Mouse (Mus musculus): ENCODE measurements around the gene Birc7. TPM values are rescaled to one million over a fixed set of nuclear protein-coding genes. Genes with fewer than 3 reads are reported as not detected.

The Birc7 gene
- total RNA-seq, 2 experiments from 2014 or later, result not detected

DNA sequence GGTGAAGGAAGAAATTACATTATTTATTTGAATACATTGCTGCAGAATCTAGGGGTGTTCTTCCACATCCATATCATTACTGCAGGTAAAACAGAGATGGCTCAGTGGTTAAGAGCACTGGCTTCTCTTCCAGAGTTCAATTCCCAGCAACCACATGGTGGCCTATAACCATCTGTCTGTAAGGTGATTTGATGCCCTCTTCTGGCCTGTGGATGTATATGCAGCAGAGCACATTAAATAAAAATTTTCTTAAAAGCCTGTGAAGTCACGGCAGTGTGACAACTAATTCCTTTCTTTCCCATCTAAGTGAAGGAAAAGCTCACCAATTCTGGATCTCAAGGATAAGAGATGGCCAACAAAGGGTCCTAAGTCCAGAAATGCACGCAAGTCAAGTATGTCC is 26.7 kb upstream of the Birc7 start:
- no peak for ATAC-seq (replicated peaks; ENCODE audit: low FRiP score, poor library complexity, severe bottlenecking)

DNA sequence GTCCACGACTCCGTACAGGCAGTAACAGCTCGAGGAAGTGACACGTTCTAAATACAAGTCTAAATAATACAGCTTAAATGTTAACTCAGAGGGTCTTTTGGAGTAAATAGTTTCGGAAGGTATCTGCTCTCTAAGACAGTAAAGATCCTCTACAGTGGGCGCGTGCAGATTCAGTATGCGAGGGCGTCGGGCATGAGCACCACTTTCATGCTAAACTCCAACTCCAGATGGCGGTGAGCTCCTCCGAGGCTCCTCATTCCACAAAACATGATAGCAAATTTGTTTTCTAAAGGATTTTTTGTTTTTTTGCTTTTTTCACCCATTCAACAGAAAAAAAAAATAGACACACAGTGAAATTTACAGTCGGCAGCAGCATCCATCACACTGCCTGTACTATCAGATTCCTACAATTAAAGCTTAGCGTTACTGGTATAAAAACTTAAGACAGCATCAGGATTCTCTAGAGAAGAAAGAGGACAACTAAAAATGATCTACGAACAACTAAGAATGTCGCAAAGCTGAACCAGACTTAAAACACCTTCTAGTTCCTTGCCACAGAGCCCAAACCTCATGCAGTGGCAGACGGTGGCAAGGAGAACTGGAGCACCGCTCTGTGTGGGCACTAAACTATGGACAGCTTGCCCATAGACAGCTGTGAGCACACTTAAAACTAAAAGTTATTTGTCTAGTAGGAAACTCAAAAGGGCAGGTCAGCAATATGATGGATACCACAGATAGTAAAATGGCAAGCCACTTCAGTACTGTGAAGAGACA is 24.2 kb upstream of the Birc7 start:
- no peak for ATAC-seq (replicated peaks; ENCODE audit: low FRiP score, poor library complexity, severe bottlenecking)

DNA sequence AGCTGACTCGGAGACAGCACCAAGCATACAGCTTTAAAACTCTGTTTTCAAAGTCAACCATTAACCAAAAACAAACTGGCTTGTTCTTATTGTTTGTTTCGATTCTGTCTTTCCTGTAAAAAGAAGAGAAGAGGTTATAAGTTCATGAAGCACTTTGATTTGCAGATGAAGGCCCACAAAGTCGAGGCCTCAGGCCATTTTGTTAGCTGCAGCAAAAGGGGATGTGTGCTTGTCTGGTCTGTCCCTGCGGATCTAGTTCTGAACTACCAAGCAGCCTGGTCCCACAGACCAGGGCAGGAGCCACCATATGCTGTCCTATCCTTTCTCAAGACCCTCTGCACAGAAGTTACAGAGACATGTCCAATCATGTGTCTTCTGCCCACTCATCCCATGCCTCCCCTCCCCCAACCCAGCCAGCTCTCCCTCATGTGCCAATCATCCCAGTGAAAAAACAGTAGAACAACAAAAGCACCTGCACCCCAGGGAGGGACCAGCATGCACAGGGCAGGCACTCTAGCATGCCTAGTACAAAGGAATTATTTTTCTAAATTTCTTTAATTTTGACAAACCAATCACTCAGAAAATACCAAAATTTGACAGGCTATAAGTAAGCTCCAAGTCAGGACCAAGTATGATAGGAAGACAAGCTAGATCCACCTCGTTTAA is 23.1 kb upstream of the Birc7 start:
- no peak for ATAC-seq (replicated peaks; ENCODE audit: low FRiP score, poor library complexity, severe bottlenecking)

GRCm38 (mm10) chr2:180910928-180911327 is 17.9 kb upstream of the Birc7 start:
- ATAC-seq (replicated peaks; ENCODE audit: low FRiP score, poor library complexity, severe bottlenecking), result no peak

GRCm38 (mm10) chr2:180915886-180916433 is 12.9 kb upstream of the Birc7 start:
- ATAC-seq (replicated peaks; ENCODE audit: low FRiP score, poor library complexity, severe bottlenecking), result no peak

GRCm38 (mm10) chr2:180919913-180920809 is 8.7 kb upstream of the Birc7 start:
- ATAC-seq (replicated peaks; ENCODE audit: low FRiP score, poor library complexity, severe bottlenecking), result peak; percentile 49

DNA sequence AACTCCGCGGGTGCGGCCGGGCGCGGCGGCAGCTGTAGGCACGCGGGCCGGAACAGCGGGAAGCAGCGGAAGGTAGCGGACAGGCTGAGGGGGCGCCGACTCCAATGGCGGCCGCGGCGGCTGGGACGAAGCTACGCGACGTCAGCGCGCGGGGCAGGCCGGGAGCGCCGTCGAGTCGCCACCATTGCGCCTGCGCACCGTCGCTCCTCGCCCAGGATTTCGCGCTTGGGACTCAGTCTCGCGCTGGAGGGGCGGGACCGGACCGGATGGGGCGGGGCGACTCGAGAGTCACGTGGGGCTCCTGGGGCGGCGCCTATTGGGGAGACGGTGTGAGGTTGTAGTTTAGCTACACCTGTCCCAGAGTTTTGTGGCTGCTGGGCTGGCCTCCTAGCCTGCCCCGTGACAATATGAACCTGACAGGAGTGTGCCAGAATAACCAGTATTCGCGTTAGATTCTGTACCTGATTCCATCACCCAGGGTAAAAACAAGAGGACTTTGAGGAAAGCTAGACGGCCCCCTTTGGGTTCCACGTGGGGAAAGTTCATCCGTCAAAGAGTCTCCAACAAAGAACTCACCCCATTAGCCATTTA is 7.9 kb upstream of the Birc7 start, which contains the start of gene Ythdf1:
TSS of gene Ythdf1 (minus strand) at position 140 of the 591 bp plus-strand sequence.
- ATAC-seq (replicated peaks; ENCODE audit: low FRiP score, poor library complexity, severe bottlenecking), result peak; percentile 91

DNA sequence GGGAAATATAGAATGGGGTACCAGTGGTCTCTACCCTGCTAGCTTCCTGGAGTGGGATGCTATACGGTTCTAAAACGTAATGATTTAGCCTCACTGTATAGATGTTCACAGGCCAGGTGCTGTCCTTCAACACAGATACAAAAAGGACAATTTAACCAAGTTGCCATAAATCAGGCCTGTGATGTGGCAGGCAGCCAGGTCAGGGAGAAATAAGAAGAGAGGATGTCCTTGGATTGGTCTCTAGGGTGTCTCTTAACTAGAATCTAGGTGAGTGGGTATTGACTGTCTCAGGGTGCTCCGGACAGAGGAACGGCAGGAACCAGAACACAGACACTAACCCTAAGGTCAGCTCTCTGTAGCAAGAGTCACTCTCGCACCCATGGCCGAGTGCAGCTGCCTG is 6.1 kb upstream of the Birc7 start:
- no peak for ATAC-seq (replicated peaks; ENCODE audit: low FRiP score, poor library complexity, severe bottlenecking)

DNA sequence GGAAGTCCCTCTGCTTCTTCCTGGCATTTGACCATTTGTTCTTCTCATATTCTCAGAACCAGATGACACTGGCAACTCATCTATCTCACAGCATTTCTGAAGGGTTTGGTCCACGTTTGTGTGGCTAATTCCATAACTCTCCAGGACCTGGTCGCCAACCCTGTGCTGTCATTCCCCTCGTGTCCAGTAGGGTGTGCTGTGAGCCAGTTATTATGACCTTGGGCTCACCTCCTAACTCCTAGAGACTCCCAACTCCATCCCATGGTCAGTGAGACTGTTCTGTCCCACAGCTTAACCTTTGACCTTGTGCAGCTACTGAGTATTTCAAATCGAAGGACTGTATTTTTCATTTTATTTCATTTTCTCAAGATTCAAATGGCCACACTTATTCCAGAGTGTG is 3.6 kb upstream of the Birc7 start:
- ATAC-seq (replicated peaks; ENCODE audit: low FRiP score, poor library complexity, severe bottlenecking), result peak; percentile 55

DNA sequence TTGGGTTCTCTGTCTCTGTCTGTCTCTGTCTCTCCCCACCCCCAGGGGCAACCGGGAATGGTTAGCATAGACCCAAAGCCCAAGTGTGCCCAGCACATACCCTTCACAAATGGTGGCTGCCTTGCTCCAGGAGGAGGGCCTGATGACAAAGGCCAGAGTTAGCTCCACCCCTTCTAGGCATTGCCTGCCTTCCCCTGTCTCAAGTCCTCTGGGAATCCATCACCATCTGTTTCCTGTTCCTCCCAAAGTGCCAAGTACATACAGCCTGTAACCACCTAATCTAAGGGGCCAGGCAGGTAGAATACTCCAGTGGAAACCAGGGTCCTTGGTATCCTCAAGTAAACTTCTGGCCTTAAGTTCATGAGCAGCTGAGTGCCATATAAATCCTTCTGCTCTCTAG is 3.6 kb downstream of the Birc7 start:
- no peak for ATAC-seq (replicated peaks; ENCODE audit: low FRiP score, poor library complexity, severe bottlenecking)

DNA sequence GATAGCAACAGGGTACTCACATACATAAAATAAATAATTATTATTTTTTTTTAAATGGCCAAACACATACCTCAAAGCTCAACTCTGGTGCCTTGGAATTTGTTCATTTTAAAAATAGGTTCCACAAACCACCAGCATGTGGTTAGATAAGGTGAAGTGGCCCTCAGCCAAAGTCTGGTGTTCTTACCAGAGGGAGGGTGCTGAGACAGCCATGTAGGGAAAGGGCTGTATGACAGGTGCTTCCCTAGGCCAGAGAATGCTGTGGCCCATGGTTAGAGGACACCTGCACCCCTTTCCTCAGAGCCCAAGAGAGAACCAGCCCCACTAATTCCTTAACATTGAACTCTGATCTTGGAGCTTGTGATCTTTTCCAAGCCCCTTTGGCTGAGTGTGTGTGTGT is 11.4 kb downstream of the Birc7 start:
- ATAC-seq (replicated peaks; ENCODE audit: low FRiP score, poor library complexity, severe bottlenecking), result no peak

DNA sequence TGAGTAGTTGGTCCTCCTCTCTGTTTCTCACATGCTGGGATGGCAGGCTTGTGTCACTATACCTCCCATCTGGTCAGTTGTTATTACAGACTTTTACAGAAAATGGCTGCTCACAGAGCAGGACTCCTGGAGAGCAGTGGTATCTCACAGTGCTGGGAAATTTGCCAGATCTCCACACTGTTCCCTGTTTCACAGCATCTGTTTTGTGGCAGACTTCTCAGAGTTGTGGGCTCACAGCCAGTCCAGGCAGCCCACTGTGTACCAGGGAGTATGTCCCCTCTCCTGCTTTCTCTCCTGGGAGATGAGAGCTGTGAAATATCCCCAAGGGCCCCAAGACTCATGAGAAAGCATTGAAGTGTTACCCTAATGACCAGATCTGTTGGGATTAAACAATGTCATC is 13.0 kb downstream of the Birc7 start:
- ATAC-seq (replicated peaks; ENCODE audit: low FRiP score, poor library complexity, severe bottlenecking), result no peak

DNA sequence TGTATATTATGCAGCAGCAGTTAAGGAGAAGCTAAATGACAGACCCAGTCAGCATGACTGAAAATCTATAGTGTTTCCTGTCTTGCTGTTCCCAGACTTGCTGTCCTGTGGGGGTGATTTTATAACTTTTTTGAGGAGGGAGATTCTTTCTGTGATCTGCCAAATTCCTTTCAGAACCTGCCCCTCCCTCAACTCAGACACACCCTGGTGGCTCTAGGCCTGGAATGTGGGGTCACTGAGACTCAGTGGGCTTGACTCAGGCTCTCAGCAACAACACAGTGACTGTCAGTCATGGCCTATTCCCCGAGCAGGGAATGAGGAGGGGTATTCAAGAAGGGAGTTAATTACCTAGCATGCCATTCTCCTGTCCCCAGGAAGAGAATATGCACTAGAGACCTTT is 21.1 kb downstream of the Birc7 start:
- ATAC-seq (replicated peaks; ENCODE audit: low FRiP score, poor library complexity, severe bottlenecking), result no peak

DNA sequence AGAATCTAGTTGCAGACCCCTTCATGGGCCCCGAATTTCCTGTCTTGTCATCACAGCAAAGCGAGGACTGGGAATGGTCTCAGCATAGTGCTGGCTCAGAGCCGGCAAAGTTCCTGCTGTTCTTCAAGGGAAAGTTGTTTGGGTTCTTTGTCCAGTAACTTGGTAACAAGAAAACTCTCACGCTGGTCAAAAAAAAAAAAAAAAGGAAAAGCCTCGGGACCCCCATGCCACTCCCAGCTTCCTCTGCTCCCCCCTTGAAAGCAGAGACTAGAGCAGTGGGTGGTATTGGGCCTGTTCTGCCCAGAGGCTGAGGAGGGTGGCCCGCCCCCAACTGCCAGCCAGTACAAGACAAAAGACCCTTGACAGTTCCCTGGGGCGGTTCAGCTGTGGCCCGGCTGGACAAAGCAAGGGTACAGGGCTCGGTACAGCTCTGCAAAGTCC is 23.9 kb downstream of the Birc7 start:
- no peak for ATAC-seq (replicated peaks; ENCODE audit: low FRiP score, poor library complexity, severe bottlenecking)

GRCm38 (mm10) chr2:180953638-180954037 is 24.8 kb downstream of the Birc7 start:
- no peak for ATAC-seq (replicated peaks; ENCODE audit: low FRiP score, poor library complexity, severe bottlenecking)

DNA sequence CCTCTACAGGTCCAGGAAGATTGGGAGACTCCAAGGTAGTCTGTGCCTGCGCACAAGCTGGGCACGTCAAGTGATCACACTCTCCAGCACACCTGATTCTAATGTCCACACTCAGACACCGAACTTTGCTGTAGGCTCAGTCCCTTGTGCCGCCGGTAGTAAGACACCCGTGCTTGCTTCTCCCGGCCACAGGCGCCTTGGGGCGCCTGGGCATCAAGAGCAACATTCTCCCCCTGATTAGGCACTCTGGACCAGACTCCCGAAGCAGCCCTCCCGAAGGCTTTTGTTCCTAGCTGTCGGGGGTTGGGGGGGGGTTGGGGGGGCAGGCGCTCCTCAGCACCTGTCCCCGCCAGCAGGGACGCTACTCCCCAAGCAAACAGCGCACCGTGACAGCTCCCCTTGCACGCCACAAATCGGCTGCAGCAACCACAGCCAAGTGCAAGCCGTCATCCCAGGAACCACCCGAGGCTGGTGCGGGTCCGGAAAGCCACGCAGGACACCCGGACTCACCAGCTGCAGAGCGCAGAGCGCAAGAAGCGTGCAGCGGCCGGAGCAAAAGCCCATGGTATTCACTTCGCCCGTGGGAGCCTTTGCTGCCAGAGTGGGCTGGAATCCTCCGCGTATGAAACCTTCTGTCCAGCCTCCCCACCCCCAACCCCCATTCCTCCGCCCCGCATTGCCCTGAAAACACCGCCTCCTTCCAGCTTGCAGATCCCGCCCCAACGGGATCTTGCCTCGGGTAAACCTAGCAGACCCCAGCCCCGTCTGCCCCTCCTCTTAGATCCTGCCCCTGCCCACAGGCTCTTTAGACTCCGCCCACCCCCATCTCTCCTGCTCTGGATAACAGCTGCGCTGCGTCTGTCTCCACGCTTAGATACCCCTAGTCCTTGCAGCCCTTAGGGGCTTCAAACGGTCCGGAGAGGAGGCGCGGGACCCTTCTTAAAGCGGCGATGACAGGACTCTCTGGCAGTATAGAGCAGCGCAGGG is 25.5 kb downstream of the Birc7 start, which contains the start of gene Nkain4:
TSS of gene Nkain4 (minus strand) at position 639 of the 987 bp plus-strand sequence.
- ATAC-seq (replicated peaks; ENCODE audit: low FRiP score, poor library complexity, severe bottlenecking), result no peak

DNA sequence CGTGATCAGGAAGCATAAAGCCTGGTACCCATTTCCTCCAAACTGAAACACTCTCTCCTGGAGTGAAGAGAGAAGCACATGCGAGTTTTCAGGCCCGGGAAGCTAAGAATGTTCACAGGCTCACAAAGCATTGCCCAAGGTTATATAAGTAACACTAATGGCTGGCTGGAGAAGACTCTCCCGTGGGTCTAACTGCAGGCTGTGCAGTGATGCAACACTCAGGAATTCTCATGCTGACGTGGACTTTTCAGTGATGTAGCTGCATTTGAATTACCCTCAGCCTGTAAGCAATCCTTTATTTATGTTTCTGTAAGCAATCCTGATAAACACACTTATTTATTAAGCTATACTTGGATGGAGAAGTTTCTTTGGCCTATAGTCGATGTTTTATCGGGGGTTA is 30.8 kb downstream of the Birc7 start:
- ATAC-seq (replicated peaks; ENCODE audit: low FRiP score, poor library complexity, severe bottlenecking), result no peak

- no peak for ATAC-seq (replicated peaks; ENCODE audit: low FRiP score, poor library complexity, severe bottlenecking)
These were observed 31.4 kb downstream of the Birc7 start for GRCm38 (mm10) chr2:180960187-180960586.

Data from erythroblast, adult 5-6 weeks (primary cell).